Mouse (Mus musculus) stomach, embryonic 14.5 days (tissue): Measurements from ENCODE around the gene Efcab14. TPM values are rescaled to one million over a fixed set of nuclear protein-coding genes. Genes with fewer than 3 reads are reported as not detected.

Experiments
- ATAC-seq: fragments of 200-750 bp; cut with Nextera tagmentation; 2 replicates; pipeline ENCODE4 v1.8.0; 2017; ENCODE audit warnings: low read depth, moderate TSS enrichment; ENCODE audit not compliant: insufficient number of reproducible peaks, insufficient read depth, low FRiP score
- H3K27ac ChIP-seq: fragments of 300-500 bp; sonication (generic); 2 replicates; pipeline ENCODE4 v1.5.1; 2014; ENCODE audit warnings: mild to moderate bottlenecking, low read length, moderate library complexity, mixed read lengths
- H3K27me3 ChIP-seq: fragments of 300-500 bp; sonication (generic); 2 replicates; pipeline ENCODE4 v1.6.1; 2014; ENCODE audit warnings: low read length, control low read depth, mixed read lengths; ENCODE audit not compliant: control insufficient read depth, insufficient read depth
- H3K36me3 ChIP-seq: fragments of 300-500 bp; sonication (generic); 2 replicates; pipeline ENCODE4 v1.6.1; 2014; ENCODE audit warnings: mild to moderate bottlenecking, control low read depth, low read length, moderate library complexity, mixed read lengths; ENCODE audit not compliant: control insufficient read depth, insufficient read depth
- H3K4me1 ChIP-seq: fragments of 300-500 bp; sonication (generic); 2 replicates; pipeline ENCODE4 v1.6.1; 2014; ENCODE audit warnings: low read length, control low read depth, mixed read lengths; ENCODE audit not compliant: control insufficient read depth, insufficient read depth
- H3K4me2 ChIP-seq: fragments of 300-500 bp; sonication (generic); replicated peaks from 2 replicates; pipeline ENCODE4 v1.6.1; 2014; ENCODE audit warnings: low read depth, low read length, control low read depth
- H3K4me3 ChIP-seq: fragments of 300-500 bp; sonication (generic); 2 replicates; pipeline ENCODE4 v1.5.1; 2014; ENCODE audit warnings: low read depth, low read length, control low read depth
- H3K9ac ChIP-seq: fragments of 300-500 bp; sonication (generic); replicated peaks from 2 replicates; pipeline ENCODE4 v1.6.1; 2014; ENCODE audit warnings: low read depth, mild to moderate bottlenecking, control low read depth, low read length, moderate library complexity, mixed read lengths
- H3K9me3 ChIP-seq: fragments of 300-500 bp; sonication (generic); 2 replicates; pipeline ENCODE4 v1.6.1; 2016; ENCODE audit warnings: low read depth, low read length, control low read depth; ENCODE audit not compliant: control insufficient read depth
- WGBS: fragments of 180-500 bp; shearing (Covaris S2); extraction: QIAGEN DNeasy Blood & Tissue Kit; methylation state at CpG from one replicate; pipeline ENCODE4 v1.1.7; 2014; 5-methylcytosine and 5-hydroxymethylcytosine counted together
- polyA plus RNA-seq: library from polyadenylated mRNA; unstranded; fragments of >200 nt; fragmentation: Nextera tagmentation; extraction: Ambion mirVana; gene quantifications from 2 replicates; pipeline ENCODE4 v1.2.1, GENCODE M21; 2014

The Efcab14 gene
- polyA plus RNA-seq, 1 experiment from 2014 or later: 55.7 TPM

DNA sequence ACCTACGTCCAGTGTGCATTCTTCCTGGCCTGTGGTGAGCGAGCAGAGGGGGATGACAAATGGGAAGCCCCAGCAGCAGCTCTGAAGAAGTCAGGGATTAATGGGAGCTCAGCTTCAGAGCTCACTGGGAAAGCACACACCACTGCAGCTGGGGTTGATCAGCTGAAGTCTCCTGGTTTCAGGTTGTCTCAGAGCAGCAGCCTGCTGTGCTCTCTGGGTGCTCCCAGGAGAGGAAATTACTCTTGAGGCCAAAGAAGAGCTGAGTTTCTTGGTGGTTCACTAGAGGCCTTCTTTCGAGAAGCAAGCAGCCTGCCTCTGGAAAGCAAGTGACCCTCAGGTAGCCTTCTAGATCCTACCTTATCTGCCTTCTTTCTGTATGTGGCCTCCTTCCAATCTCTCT, 83.4 kb downstream of the Efcab14 start:
- Histone ChIP-seq H3K9ac (no peak overlapping the region), H3K27ac (no peak overlapping the region), H3K27me3 (no peaks in the 10 kb centered on the region), H3K4me3 (no peak overlapping the region), H3K4me2 (no peak overlapping the region), H3K9me3 (no peaks in the 10 kb centered on the region), H3K36me3 (peaks cover 6% of the 10 kb centered on the region; the same call in 1 of the 2 replicates), H3K4me1 (no peaks in the 10 kb centered on the region)
- 27% methylated on average over 3 of the region's 3 CpGs for WGBS
- no peak for ATAC-seq

DNA sequence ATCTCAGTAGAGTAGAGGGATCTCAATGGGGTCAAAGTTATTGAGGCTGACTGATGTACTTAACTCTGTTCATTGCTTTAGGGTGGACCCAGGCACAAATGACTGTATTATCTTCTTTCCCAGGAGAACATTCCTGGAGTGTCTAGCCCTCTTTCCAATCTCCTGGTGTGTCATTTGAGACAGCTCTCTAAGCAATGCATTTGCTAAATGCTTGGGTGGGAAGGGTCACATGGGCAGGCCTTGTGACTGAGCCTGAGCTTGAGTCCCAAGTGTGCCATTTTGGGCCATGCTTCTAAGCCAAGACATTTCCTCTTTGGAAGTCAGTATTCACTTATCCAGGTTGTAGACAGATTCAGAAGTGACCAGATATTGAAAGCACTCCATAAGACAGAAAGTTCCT, 83.9 kb downstream of the Efcab14 start:
- no peak overlapping the region for H3K9ac ChIP-seq
- H3K36me3 ChIP-seq: peaks cover 1% of the 10 kb centered on the region; the same call in 1 of the 2 replicates
- ATAC-seq: no peak
- no peaks in the 10 kb centered on the region for H3K27me3 ChIP-seq
- H3K4me3 ChIP-seq: no peak overlapping the region
- no peaks in the 10 kb centered on the region for H3K4me1 ChIP-seq
- H3K9me3 ChIP-seq: no peaks in the 10 kb centered on the region
- H3K4me2 ChIP-seq: no peak overlapping the region
- H3K27ac ChIP-seq: no peak overlapping the region

DNA sequence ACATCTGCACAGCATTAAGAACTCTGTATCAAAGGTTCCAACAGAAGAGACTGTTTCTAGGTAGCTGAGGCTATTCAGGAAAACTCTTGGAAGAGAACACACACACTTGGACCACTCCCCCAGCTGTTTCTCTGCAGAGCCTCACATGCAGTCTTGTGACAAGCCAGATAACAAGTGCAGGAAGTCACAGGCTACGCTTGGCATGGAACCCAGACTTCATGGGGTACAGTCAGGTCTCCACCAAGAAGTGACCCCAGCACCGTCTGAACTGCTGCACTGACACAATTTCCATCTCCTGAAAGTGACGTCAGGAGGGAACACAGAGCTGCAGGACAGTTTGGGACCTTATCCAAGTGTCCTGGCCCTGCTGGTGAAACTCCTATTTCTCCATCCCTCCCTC, 84.4 kb downstream of the Efcab14 start:
- 67% methylated on average over 3 of the region's 3 CpGs for whole genome bisulfite sequencing
- no peak overlapping the region for H3K27ac ChIP-seq
- no peak overlapping the region for H3K4me3 ChIP-seq
- H3K9me3 ChIP-seq: no peaks in the 10 kb centered on the region
- no peaks in the 10 kb centered on the region for H3K27me3 ChIP-seq
- H3K9ac ChIP-seq: no peak overlapping the region
- no peak for ATAC-seq
- no peaks in the 10 kb centered on the region for H3K36me3 ChIP-seq
- H3K4me1 ChIP-seq: no peaks in the 10 kb centered on the region
- no peak overlapping the region for H3K4me2 ChIP-seq

DNA sequence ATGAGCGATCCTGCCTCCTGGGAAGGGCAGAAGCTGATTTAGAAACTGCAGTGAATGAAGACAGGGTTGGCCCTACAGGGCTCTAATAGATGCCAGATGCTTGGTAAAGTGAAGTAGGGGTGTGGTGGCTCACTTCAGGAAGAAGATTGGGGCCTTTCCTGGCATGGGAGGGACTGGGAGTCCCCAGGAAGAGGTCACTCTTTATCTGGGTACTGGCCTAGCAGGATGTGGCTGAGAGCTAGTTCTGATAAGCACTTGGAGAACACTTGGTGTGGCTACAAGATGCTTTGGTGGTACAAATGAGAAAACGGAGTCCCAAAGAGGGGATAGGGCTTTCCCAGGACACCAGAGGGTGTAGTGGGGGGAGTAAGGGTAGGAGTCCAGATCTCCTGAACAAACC, 86.6 kb downstream of the Efcab14 start:
- peaks cover 4% of the 10 kb centered on the region for H3K4me1 ChIP-seq
- H3K36me3 ChIP-seq: no peaks in the 10 kb centered on the region
- H3K9ac ChIP-seq: no peak overlapping the region
- 83% methylated on average over 2 of the region's 2 CpGs for WGBS
- no peak for ATAC-seq
- H3K4me3 ChIP-seq: no peak overlapping the region
- no peaks in the 10 kb centered on the region for H3K9me3 ChIP-seq
- H3K27me3 ChIP-seq: no peaks in the 10 kb centered on the region
- no peak overlapping the region for H3K4me2 ChIP-seq
- H3K27ac ChIP-seq: no peak overlapping the region

DNA sequence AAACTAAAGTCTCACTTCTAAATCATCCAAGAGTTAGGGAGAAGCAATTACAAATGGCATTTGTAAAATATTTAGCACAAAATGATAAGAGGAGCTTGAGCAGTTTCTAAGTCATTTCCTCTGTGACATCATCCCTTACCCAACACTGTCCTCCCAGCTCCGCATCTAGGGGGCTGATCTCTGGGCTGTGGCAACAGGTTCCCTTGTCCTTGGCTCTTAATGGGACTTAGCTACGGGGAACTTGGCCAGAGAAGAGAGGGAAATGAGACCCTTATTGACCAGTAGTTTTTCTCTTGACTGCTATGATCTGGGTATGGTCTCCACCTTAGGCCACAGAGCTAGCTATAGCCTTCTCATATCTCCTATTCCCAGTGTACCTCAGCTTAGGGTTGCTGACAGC, 87.7 kb downstream of the Efcab14 start:
- H3K9ac ChIP-seq: no peak overlapping the region
- no peaks in the 10 kb centered on the region for H3K36me3 ChIP-seq
- no peak overlapping the region for H3K4me3 ChIP-seq
- H3K4me1 ChIP-seq: peaks cover 4% of the 10 kb centered on the region
- no peaks in the 10 kb centered on the region for H3K9me3 ChIP-seq
- no peak for ATAC-seq
- no peak overlapping the region for H3K27ac ChIP-seq
- no peaks in the 10 kb centered on the region for H3K27me3 ChIP-seq
- WGBS: 71% methylated on average over 2 of the region's 2 CpGs
- no peak overlapping the region for H3K4me2 ChIP-seq

Other genes with a start within 250 kb of the Efcab14 start
- gene Cyp4a14, start 241.6 kb upstream of the Efcab14 start, polyA plus RNA-seq: not detected in 2 replicates
- gene Cyp4a10, start 219.5 kb upstream of the Efcab14 start, polyA plus RNA-seq: not detected in 2 replicates
- not detected in 2 replicates for gene Cyp4a31, start 174.1 kb upstream of the Efcab14 start, polyA plus RNA-seq
- gene Cyp4a32, start 136.8 kb upstream of the Efcab14 start, polyA plus RNA-seq: not detected in 2 replicates
- 1.0 TPM in 2 replicates for gene Cyp4b1, start 90.0 kb upstream of the Efcab14 start, polyA plus RNA-seq
- gene Tex38, start 43.3 kb downstream of the Efcab14 start, polyA plus RNA-seq: 0.65 and 1.1 TPM in 2 replicates
- gene Atpaf1, start 47.1 kb downstream of the Efcab14 start, polyA plus RNA-seq: 48.1 and 65.1 TPM in 2 replicates
- 12.1 and 12.8 TPM in 2 replicates for gene Mob3c, start 90.3 kb downstream of the Efcab14 start, polyA plus RNA-seq
- gene Mknk1, start 101.5 kb downstream of the Efcab14 start, polyA plus RNA-seq: 23.1 and 30.7 TPM in 2 replicates
- not detected in 2 replicates for gene Kncn, start 146.7 kb downstream of the Efcab14 start, polyA plus RNA-seq
- gene 6430628N08Rik, start 152.9 kb downstream of the Efcab14 start, polyA plus RNA-seq: not detected in 2 replicates
- gene Dmbx1, start 202.2 kb downstream of the Efcab14 start, polyA plus RNA-seq: not detected in 2 replicates